Mouse (Mus musculus): ENCODE results near the gene Mmp25.

DNA sequence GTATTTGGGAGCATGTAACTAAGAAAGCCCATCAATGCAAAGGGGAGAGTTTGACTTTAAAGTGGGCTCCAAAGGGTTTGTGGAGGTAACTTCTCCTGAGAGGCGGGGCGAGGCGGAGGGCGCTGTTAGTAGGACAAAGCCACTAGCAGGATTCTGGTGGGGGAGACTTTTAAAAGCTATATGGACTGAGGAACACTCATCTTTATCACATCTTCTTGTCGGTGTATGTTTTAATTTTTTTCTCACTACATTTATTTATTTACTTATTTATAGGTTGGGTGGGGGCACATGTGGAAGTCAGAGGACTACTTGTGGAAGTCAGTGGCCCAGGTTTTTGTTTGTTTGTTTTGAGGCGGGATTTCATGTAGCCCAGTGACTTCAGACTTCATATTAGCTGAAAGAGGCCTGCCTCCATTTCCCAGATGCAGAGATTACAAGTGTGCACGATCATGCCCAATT is 45.4 kb downstream of the Mmp25 start:
- TF ChIP-seq POLR2A (IDR thresholded peaks at IDR 0.05; ENCODE audit: low read depth, low read length) (no peak), CTCF (IDR thresholded peaks at IDR 0.05; ENCODE audit: extremely low read depth, insufficient read depth, insufficient read length, insufficient replicate concordance) (no peak)
